Mouse (Mus musculus) left cerebral cortex, adult 2 months (tissue): ENCODE results near the gene Slx1b. TPM values are rescaled to one million over a fixed set of nuclear protein-coding genes. Genes with fewer than 3 reads are reported as not detected.

ENCODE experiments used
- DNase-seq, 2 experiments: peaks; one replicate each; pipeline ENCODE4 v3.0.0; 2021 to 2022; ENCODE audit warnings: low spot score in 2 of 2, mixed read lengths in 1 of 2; ENCODE audit errors: extremely low spot score in 1 of 2
- H3K27ac ChIP-seq: fragments of 200-600 bp; 2 replicates; pipeline ENCODE4 v1.8.1; 2022
- H3K4me3 ChIP-seq: fragments of 200-600 bp; 2 replicates; pipeline ENCODE4 v1.8.1; 2022
- CTCF ChIP-seq: fragments of 200-600 bp; IDR thresholded peaks from 2 replicates; pipeline ENCODE4 v1.8.1; 2022; ENCODE audit warnings: antibody characterized with exemption, mild to moderate bottlenecking, moderate library complexity
- intact Hi-C: fragments of 180-260 bp; cut with DNase I; formaldehyde crosslinking; loops from one replicate; pipeline ENCODE4 v1.15.1; 2025
- total RNA-seq, 2 experiments: library from RNA; stranded (reverse); gene quantifications; 2 replicates each; pipeline ENCODE4 v1.2.3; 2021

The Slx1b gene
- total RNA-seq, 2 experiments from 2014 or later, result 17.9 to 21.1 TPM

DNA sequence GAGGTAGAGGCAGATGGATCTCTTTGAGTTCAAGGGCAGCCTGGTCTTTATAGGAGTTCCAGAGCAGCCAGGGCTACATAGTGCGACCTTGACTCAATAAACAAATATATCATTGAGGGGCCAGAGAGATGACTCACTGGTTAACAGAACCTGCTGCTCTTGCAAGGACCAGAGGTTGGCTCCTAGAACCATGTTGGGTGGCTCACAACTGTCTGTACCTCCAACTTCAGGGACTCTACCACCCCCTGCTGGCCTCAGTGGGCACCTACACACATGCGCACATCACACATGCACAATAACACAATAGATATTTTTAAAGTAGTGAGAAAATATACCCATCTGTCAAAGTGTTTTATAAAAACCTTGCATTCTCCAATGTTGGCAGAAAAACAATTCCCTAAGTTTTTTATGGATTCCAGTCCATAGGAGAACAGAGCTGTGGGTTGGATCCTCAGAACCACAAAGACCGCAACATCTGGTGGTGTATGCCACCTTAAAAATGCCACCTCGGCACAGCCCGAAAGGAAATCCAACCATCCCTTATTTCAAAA, 23.3 kb upstream of the Slx1b start:
- Histone ChIP-seq H3K27ac (no peak overlapping the region), H3K4me3 (no peak overlapping the region)
- intact Hi-C loops, result no loop called here
- TF ChIP-seq CTCF, result peak; percentile 56
- DNase-seq, result no peak

DNA sequence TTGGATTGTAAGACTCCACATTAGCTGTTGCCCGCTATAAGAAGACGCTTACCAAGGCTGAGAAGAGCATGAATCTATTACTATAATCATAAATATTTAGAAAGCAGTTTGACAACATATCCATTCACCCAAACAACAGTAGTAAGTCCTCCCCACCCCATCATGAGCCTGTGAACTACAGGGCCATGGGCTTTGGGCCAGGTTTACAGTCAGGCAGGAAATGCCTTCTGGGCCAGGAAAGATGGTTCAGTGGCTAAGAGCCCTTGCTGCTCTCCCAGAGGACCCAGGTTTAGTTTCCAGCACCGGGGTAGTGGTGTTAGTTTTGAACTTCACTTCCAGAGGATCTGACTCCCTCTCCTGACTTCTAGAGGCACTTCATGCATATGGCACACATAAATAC, 22.0 kb upstream of the Slx1b start:
- no peak for DNase-seq
- Histone ChIP-seq H3K27ac (no peak overlapping the region), H3K4me3 (no peak overlapping the region)
- intact Hi-C loops, result no loop called here
- no peak for TF ChIP-seq CTCF

DNA sequence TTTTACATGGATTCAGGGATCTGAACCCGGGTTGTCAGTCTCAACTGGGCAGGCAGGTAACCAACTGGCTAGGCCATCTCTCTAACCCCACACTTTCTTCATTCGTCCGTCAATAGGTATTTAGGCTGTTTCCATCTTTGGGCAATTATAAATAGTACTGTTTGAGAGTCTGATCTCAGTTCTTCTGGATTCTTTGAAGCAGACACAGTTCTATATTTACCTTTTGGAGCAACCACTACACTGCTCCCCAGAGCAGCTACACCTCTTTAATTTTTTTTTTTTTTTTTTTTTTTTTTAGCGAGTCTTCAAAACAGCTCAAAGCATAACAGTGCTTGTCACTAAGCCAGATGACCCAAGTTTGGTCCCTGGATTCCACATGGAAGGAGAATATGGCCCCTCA, 20.1 kb upstream of the Slx1b start:
- H3K27ac ChIP-seq, result peak overlapping the region; percentile 44; the same call in 1 of the 2 replicates
- intact Hi-C loops, result no loop called here

DNA sequence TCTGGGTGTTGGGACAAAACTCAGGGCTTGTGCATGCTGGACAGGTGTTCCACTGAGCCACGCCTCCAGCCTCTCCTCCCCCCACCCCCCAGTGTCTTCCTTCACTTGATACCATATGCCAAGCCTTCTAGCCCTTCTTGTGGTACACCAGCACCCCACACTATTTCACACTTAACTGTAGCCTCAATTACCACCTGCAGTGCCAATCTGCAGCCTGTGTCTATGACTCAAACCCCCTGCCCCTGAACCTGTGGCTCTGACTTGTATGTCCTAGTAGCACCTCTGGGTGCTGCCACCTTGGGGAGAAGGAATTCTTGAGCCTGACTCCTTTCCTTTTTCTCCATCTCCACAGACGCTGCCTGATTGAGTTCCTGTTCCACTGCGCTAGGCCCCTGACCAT, 16.3 kb upstream of the Slx1b start:
- H3K4me3 ChIP-seq, result no peak overlapping the region
- H3K27ac ChIP-seq, result no peak overlapping the region
- intact Hi-C loops, result no loop called here
- no peak for TF ChIP-seq CTCF
- no peak for DNase-seq

More for the DNA sequence above, 20.1 kb upstream of the Slx1b start:
- TF ChIP-seq CTCF, result no peak
- no peak overlapping the region for H3K4me3 ChIP-seq
- DNase-seq, result no peak

DNA sequence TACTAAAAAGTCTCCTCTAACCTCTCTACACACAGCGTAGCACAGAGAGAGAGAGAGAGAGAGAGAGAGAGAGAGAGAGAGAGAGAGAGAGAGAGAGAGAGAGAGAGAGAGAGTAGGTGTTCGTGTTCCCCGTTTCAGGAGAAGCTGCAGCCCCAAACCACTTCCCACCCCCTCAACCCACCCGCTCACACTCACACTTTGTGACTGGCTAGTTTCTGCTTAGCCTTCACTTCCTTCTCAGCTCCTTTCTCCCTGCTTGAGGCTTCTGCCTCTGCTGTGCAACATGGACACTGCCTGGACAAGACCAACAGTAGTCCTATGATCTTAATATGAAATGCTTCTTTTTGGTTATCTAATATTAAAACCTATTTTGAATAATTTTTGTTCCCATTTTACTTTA, 14.7 kb upstream of the Slx1b start:
- no peak overlapping the region for H3K4me3 ChIP-seq
- H3K27ac ChIP-seq, result no peak overlapping the region
- DNase-seq, result no peak
- no peak for TF ChIP-seq CTCF
- intact Hi-C loops, result no loop called here

DNA sequence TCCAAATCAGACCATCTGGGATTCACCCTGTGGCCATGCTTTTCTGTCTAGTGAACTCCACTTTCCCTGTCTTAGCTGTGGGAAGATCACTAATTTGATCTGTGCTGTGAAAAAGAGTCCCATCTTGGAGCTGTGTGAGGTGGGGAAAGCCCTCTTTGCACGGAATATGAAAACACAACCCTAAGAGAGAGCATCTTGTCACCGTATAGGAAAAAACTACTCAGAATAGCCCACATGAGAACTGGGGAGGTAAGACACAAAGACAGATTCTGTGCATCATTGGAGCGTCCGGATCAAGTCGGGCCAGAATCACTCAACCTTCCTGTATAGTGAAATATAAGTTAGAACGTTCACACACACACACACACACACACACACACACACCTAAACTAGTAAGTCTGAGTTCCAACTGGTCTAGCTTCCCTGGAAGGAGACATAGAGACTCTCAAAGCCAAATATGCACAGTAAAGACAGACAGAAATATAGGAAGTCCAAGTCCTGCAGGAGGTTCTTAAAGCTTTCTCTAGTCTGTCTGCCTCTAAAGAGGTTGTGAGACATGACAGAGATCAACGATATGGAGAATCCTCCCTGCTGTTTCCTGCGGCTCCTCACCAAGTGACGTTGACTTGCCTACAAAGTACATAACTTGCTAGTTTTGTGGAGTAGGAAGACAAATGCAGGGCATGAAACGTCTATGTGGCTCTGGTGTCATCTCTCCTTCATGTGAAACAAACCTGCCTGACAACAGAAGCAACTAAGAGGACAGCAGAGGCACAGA, 12.8 kb upstream of the Slx1b start:
- no peak for TF ChIP-seq CTCF
- Histone ChIP-seq H3K27ac (no peak overlapping the region), H3K4me3 (no peak overlapping the region)
- DNase-seq, result no peak
- intact Hi-C loops, result no loop called here

DNA sequence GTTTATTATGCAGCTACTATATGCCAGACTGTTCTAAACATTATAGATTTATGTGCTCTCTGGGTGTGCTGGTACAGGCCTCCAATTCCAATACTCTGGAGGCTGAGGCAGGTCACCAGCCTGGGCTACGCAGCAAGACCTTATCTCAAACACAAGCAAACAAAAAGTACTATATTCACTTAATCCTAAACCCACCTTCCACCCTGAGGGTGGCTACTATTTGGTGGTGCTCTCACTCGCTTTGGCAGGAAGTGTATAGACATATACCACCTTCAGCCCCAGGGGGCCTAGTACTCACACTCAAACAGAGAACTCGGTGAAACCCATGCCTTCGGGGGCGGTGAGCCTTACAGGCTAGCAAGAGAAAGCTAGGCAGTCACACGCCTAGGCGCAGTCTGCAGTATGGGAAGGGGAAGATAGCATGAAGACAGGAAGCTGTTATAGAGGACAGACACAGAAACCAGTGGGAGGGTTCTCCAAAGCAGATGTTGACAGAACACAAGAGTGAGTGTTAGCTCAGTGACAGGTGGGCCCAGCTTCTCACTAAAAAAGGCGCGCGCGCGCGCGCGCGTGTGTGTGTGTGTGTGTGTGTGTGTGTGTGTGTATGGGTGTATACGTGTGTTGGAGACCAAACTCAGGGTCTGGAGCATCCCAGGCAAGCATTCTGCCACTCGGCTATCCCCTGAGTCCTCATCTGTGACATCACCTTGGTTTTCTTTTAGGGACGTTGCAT, 12.0 kb upstream of the Slx1b start, which contains the start of gene Coro1a:
Gene Coro1a (minus strand): TSS at position 346 of the 733 bp plus-strand sequence.
- intact Hi-C loops, result no loop called here
- TF ChIP-seq CTCF, result no peak
- no peak for DNase-seq
- no peak within 1 kb of the TSS for H3K27ac ChIP-seq
- H3K4me3 ChIP-seq, result no peak within 1 kb of the TSS

DNA sequence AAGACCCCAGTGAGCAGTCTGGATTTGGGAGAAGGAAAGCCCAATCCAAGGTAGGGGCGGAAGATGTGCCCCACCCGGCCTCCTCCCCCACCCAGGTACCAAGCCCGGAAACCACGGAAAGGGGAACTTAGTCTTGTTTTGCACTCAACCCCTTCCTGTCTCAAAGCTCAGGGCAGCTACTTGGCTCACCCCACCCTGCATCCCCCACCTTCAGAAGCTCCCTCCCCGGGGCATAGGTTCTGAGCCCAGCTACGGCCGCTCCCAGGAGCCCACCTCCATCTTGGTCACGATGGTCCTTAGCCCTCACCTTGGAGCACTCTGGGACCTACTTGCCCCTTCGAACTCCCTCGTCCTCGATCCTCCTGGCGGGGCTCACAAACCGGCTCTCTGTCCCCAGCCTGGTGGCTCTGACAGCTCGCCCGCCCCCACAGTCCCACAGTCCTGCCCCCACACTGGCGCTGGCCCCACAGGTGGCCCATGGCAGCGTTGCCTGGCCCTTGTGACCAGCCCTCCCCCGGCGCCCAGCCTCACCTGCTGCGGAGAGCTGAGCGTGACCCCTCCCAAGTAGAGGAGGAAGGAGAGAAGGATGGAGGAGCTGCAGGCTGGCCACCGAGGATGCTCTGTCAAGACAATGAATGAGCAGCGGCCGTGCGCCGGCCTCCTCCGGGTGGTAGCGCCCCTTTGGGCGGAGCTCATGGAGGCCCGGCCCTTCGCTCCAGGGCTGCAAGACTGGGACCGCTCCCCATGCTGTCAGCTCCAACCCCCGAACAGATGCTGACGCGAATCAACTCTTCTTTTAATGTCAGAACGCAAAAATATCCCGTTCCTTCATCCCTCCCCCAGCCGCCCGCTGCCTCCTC, 8.8 kb upstream of the Slx1b start:
- Histone ChIP-seq H3K27ac (peak overlapping the region; percentile 90), H3K4me3 (peak overlapping the region; percentile 58)
- 0 out of 2 replicates have a peak, but pooled peaks have one; percentile 3 for TF ChIP-seq CTCF
- intact Hi-C loops, result loop anchor here (5.0 kb wide), 4 partner anchors 38 to 93 kb away; partner anchors contain the start of genes Fam57b and Ypel3
- DNase-seq, result peak; percentile 89 to 91

DNA sequence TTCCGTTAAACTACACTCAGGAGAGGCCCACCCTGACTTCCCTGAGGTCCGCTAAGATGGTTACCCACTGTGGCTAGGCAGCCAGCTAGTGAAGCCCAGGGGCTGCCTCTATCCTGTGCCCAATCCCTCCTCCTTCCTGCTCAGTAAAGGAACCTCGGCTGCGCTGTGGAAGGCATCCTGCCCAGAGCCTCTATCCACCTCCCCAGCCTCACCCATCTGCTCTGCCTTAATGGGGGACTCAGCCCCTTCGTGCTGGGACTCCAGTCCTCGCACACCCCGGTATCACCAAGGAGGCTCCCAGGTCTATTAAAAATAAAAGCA, 8.1 kb upstream of the Slx1b start:
- peak overlapping the region; percentile 90 for H3K27ac ChIP-seq
- no peak for DNase-seq
- TF ChIP-seq CTCF, result no peak
- peak overlapping the region; percentile 58 for H3K4me3 ChIP-seq
- intact Hi-C loops, result loop anchor here (5.0 kb wide), 4 partner anchors 39 to 94 kb away; partner anchors contain the start of genes Fam57b and Ypel3

DNA sequence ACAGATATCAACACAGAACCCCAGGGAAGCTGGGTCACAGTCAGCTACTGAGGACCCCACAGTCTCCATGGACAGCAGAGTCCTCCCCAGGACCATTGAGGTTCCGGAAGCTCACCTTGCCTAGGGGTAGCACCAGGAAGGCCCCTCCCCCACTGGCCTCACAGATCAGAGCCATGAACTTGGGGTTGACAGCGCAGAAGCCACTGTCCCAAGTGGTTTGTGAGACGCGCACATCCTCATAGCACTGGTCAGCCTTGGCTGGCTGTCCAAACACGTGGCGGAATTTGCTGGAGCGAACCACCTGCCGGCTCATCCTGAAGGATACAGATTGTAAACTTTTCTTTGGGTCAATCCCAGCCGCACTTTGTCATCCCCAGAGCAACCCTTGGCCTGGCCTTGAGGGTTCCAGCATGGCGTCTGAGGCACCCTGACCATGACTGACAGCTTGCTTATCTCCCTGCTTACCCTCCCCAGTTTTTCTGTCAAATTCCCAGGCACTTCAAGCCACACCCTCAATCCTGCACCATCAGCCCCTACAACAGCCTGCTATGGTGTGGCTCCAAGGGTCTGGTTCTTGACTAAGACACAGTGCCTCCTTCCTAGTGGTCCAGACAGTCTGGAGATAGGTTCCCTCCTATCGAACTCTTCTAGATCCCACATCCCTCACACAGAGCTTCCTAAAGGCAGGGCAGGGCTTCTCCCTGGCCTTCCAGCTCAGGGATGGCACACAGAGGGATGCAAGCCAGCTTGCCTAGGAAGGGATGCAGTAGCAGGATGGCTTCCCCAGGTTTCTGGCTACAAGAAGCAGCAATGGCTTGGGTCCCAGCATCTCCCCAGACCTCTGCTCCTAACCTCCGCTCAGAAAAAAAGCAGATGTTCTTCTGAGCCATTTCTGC, 7.5 kb upstream of the Slx1b start:
- Histone ChIP-seq H3K4me3 (peak overlapping the region; percentile 58), H3K27ac (peak overlapping the region; percentile 90)
- TF ChIP-seq CTCF, result no peak
- DNase-seq, result no peak
- intact Hi-C loops, result loop anchor here (5.0 kb wide), 4 partner anchors 39 to 94 kb away; partner anchors contain the start of genes Fam57b and Ypel3
